Mouse (Mus musculus) midbrain, embryonic 16.5 days (tissue): ENCODE data around the gene Ccdc63. TPM values are rescaled to one million over a fixed set of nuclear protein-coding genes. Genes with fewer than 3 reads are reported as not detected.

ENCODE experiments used
- ATAC-seq: fragments of 200-750 bp; cut with Nextera tagmentation; 2 replicates; pipeline ENCODE4 v1.8.0; 2017; ENCODE audit warnings: moderate TSS enrichment
- H3K27ac ChIP-seq: fragments of 300-500 bp; sonication (generic); 2 replicates; pipeline ENCODE4 v1.5.1; 2014; ENCODE audit warnings: mild to moderate bottlenecking, low read length, mixed read lengths
- H3K27me3 ChIP-seq: fragments of 300-500 bp; sonication (generic); 2 replicates; pipeline ENCODE4 v1.6.1; 2014; ENCODE audit warnings: low read depth, low read length, mixed read lengths; ENCODE audit not compliant: control insufficient read depth, insufficient read depth
- H3K36me3 ChIP-seq: fragments of 300-500 bp; sonication (generic); 2 replicates; pipeline ENCODE4 v1.6.1; 2014; ENCODE audit warnings: mild to moderate bottlenecking, low read length, moderate library complexity, mixed read lengths; ENCODE audit not compliant: control insufficient read depth, insufficient read depth
- H3K4me1 ChIP-seq: fragments of 300-500 bp; sonication (generic); 2 replicates; pipeline ENCODE4 v1.6.1; 2014; ENCODE audit warnings: mild to moderate bottlenecking, low read length, mixed read lengths; ENCODE audit not compliant: control insufficient read depth, insufficient read depth
- H3K4me2 ChIP-seq: fragments of 300-500 bp; sonication (generic); 2 replicates; pipeline ENCODE4 v1.6.1; 2014; ENCODE audit warnings: mild to moderate bottlenecking, low read length, mixed read lengths
- H3K4me3 ChIP-seq: fragments of 300-500 bp; sonication (generic); 2 replicates; pipeline ENCODE4 v1.5.1; 2014; ENCODE audit warnings: low read depth, mild to moderate bottlenecking, low read length, moderate library complexity, mixed read lengths
- H3K9ac ChIP-seq: fragments of 300-500 bp; sonication (generic); 2 replicates; pipeline ENCODE4 v1.6.1; 2014; ENCODE audit warnings: low read depth, low read length, mixed read lengths
- H3K9me3 ChIP-seq: fragments of 300-500 bp; sonication (generic); replicated peaks from 2 replicates; pipeline ENCODE4 v1.6.1; 2014; ENCODE audit warnings: mild to moderate bottlenecking, low read length, mixed read lengths; ENCODE audit not compliant: control insufficient read depth, poor library complexity, severe bottlenecking
- WGBS: fragments of 180-500 bp; shearing (Covaris S2); extraction: QIAGEN DNeasy Blood & Tissue Kit; methylation state at CpG from one replicate; pipeline ENCODE4 v1.1.7; 2014; 5-methylcytosine and 5-hydroxymethylcytosine counted together
- polyA plus RNA-seq: library from polyadenylated mRNA; unstranded; fragments of >200 nt; fragmentation: Nextera tagmentation; extraction: Ambion mirVana; gene quantifications from 2 replicates; pipeline ENCODE4 v1.2.1, GENCODE M21; 2015

Gene Ccdc63
- polyA plus RNA-seq, 1 experiment from 2014 or later: 0.24 TPM

- Histone ChIP-seq H3K4me3 (no peak overlapping the region), H3K4me2 (no peak overlapping the region), H3K4me1 (peaks cover 6% of the 10 kb centered on the region), H3K27ac (no peak overlapping the region), H3K36me3 (no peaks in the 10 kb centered on the region), H3K27me3 (no peaks in the 10 kb centered on the region), H3K9ac (no peak overlapping the region), H3K9me3 (no peaks in the 10 kb centered on the region)
- no peak for ATAC-seq
- 34% methylated on average over 2 of the region's 2 CpGs for WGBS
Measured at GRCm38 (mm10) chr5:122104201-122104600, 36.4 kb downstream of the Ccdc63 start.

GRCm38 (mm10) chr5:122103075-122103474, 37.5 kb downstream of the Ccdc63 start:
- Histone ChIP-seq H3K27ac (no peak overlapping the region), H3K4me1 (peaks cover 6% of the 10 kb centered on the region), H3K9ac (peak overlapping the region; percentile 51; the same call in 1 of the 2 replicates), H3K36me3 (no peaks in the 10 kb centered on the region), H3K9me3 (no peaks in the 10 kb centered on the region), H3K4me2 (peak overlapping the region; percentile 39), H3K27me3 (no peaks in the 10 kb centered on the region), H3K4me3 (no peak overlapping the region)
- 28% methylated on average over 12 of the region's 12 CpGs for WGBS
- no peak for ATAC-seq

GRCm38 (mm10) chr5:122102476-122103050, 38.1 kb downstream of the Ccdc63 start:
- no peaks in the 10 kb centered on the region for H3K36me3 ChIP-seq
- no peak overlapping the region for H3K9ac ChIP-seq
- no peaks in the 10 kb centered on the region for H3K27me3 ChIP-seq
- WGBS: 46% methylated on average over 7 of the region's 7 CpGs
- H3K4me3 ChIP-seq: no peak overlapping the region
- H3K9me3 ChIP-seq: no peaks in the 10 kb centered on the region
- peak overlapping the region; percentile 39 for H3K4me2 ChIP-seq
- H3K27ac ChIP-seq: no peak overlapping the region
- H3K4me1 ChIP-seq: peaks cover 6% of the 10 kb centered on the region
- no peak for ATAC-seq

- no peak overlapping the region for H3K4me2 ChIP-seq
- H3K27me3 ChIP-seq: no peaks in the 10 kb centered on the region
- 86% methylated on average over 10 of the region's 10 CpGs for WGBS
- no peaks in the 10 kb centered on the region for H3K36me3 ChIP-seq
- no peak overlapping the region for H3K9ac ChIP-seq
- no peak overlapping the region for H3K27ac ChIP-seq
- ATAC-seq: no peak
- no peaks in the 10 kb centered on the region for H3K4me1 ChIP-seq
- H3K9me3 ChIP-seq: no peaks in the 10 kb centered on the region
- no peak overlapping the region for H3K4me3 ChIP-seq
Measured at GRCm38 (mm10) chr5:122094439-122094838, 46.2 kb downstream of the Ccdc63 start.

GRCm38 (mm10) chr5:122093734-122094133, 46.9 kb downstream of the Ccdc63 start:
- no peaks in the 10 kb centered on the region for H3K4me1 ChIP-seq
- 89% methylated on average over 14 of the region's 14 CpGs for WGBS
- no peak overlapping the region for H3K4me3 ChIP-seq
- no peak overlapping the region for H3K9ac ChIP-seq
- H3K4me2 ChIP-seq: no peak overlapping the region
- H3K27ac ChIP-seq: no peak overlapping the region
- H3K27me3 ChIP-seq: no peaks in the 10 kb centered on the region
- ATAC-seq: no peak
- H3K9me3 ChIP-seq: no peaks in the 10 kb centered on the region
- H3K36me3 ChIP-seq: no peaks in the 10 kb centered on the region

GRCm38 (mm10) chr5:122092794-122093193, 47.8 kb downstream of the Ccdc63 start:
- H3K9me3 ChIP-seq: no peaks in the 10 kb centered on the region
- H3K4me2 ChIP-seq: no peak overlapping the region
- no peaks in the 10 kb centered on the region for H3K27me3 ChIP-seq
- H3K4me3 ChIP-seq: no peak overlapping the region
- H3K27ac ChIP-seq: no peak overlapping the region
- WGBS: 62% methylated on average over 11 of the region's 11 CpGs
- H3K4me1 ChIP-seq: no peaks in the 10 kb centered on the region
- ATAC-seq: no peak
- no peak overlapping the region for H3K9ac ChIP-seq
- H3K36me3 ChIP-seq: no peaks in the 10 kb centered on the region

- no peaks in the 10 kb centered on the region for H3K36me3 ChIP-seq
- H3K9ac ChIP-seq: no peak overlapping the region
- WGBS: 14% methylated on average over 15 of the region's 15 CpGs
- H3K27me3 ChIP-seq: no peaks in the 10 kb centered on the region
- H3K27ac ChIP-seq: no peak overlapping the region
- ATAC-seq: no peak
- no peaks in the 10 kb centered on the region for H3K4me1 ChIP-seq
- H3K4me3 ChIP-seq: no peak overlapping the region
- H3K4me2 ChIP-seq: no peak overlapping the region
- no peaks in the 10 kb centered on the region for H3K9me3 ChIP-seq
Measured at GRCm38 (mm10) chr5:122091070-122091469, 49.6 kb downstream of the Ccdc63 start.

- no peak for ATAC-seq
- Histone ChIP-seq H3K9ac (no peak overlapping the region), H3K4me3 (no peak overlapping the region), H3K9me3 (no peaks in the 10 kb centered on the region), H3K27me3 (no peaks in the 10 kb centered on the region), H3K4me2 (no peak overlapping the region), H3K27ac (no peak overlapping the region), H3K36me3 (no peaks in the 10 kb centered on the region), H3K4me1 (no peaks in the 10 kb centered on the region)
- 83% methylated on average over 8 of the region's 8 CpGs for WGBS
Measured at GRCm38 (mm10) chr5:122089664-122090063, 51.0 kb downstream of the Ccdc63 start.

- Histone ChIP-seq H3K4me1 (no peaks in the 10 kb centered on the region), H3K36me3 (no peaks in the 10 kb centered on the region), H3K27ac (no peak overlapping the region), H3K27me3 (no peaks in the 10 kb centered on the region), H3K9ac (no peak overlapping the region), H3K4me2 (no peak overlapping the region), H3K9me3 (no peaks in the 10 kb centered on the region), H3K4me3 (no peak overlapping the region)
- ATAC-seq: peak; percentile 82
- 4% methylated on average over 5 of the region's 5 CpGs for WGBS
Measured at GRCm38 (mm10) chr5:122088917-122089316, 51.7 kb downstream of the Ccdc63 start.
